Mouse (Mus musculus): Measurements from ENCODE around the gene Hsd17b11. TPM values are rescaled to one million over a fixed set of nuclear protein-coding genes. Genes with fewer than 3 reads are reported as not detected.

Gene Hsd17b11
- total and polyA plus RNA-seq, 3 experiments, result 8.7 to 16.0 TPM; not detected in 1

- no peak overlapping the region for H3K4me3 ChIP-seq (ENCODE audit: control insufficient read depth in 1 of 2, insufficient read depth in 1 of 2, low read depth in 2 of 2, low read length in 2 of 2)
- H3K9ac ChIP-seq (ENCODE audit: control insufficient read depth, low read depth, low read length, poor library complexity, severe bottlenecking), result no peak overlapping the region
- TF ChIP-seq GATA1 (IDR thresholded peaks at IDR 0.05; ENCODE audit: low read depth, low read length), result peak; percentile 10; the same call in 1 of the 2 replicates
- TF ChIP-seq MYC (IDR thresholded peaks at IDR 0.05; ENCODE audit: low read depth, low read length), result no peak
- DNase-seq (ENCODE audit: low read depth, low spot score), result no peak
- no peaks in the 10 kb centered on the region for H3K9me3 ChIP-seq (replicated peaks; ENCODE audit: insufficient read depth, low read length)
- no peaks in the 10 kb centered on the region for H3K36me3 ChIP-seq (ENCODE audit: control insufficient read depth in 1 of 2, insufficient read depth in 2 of 2, low read length in 2 of 2)
- no peak overlapping the region for H3K27ac ChIP-seq (ENCODE audit: control insufficient read depth, low read depth, low read length)
- no peaks in the 10 kb centered on the region for H3K4me1 ChIP-seq (ENCODE audit: control insufficient read depth in 1 of 2, insufficient read depth in 2 of 2, low read length in 2 of 2)
- H3K79me2 ChIP-seq (ENCODE audit: control insufficient read depth, insufficient read depth, low read length, poor library complexity), result no peaks in the 10 kb centered on the region
- no peaks in the 10 kb centered on the region for H3K27me3 ChIP-seq (ENCODE audit: control insufficient read depth in 1 of 2, insufficient read depth in 2 of 2, low read length in 2 of 2)
These were observed 49.3 kb upstream of the Hsd17b11 start for GRCm38 (mm10) chr5:104071048-104071447.

- Histone ChIP-seq H3K79me2 (ENCODE audit: control insufficient read depth, insufficient read depth, low read length, poor library complexity) (no peaks in the 10 kb centered on the region), H3K4me3 (ENCODE audit: control insufficient read depth in 1 of 2, insufficient read depth in 1 of 2, low read depth in 2 of 2, low read length in 2 of 2) (no peak overlapping the region), H3K27me3 (ENCODE audit: control insufficient read depth in 1 of 2, insufficient read depth in 2 of 2, low read length in 2 of 2) (no peaks in the 10 kb centered on the region)
These were observed 47.0 kb upstream of the Hsd17b11 start for GRCm38 (mm10) chr5:104068751-104069150.

GRCm38 (mm10) chr5:104062773-104063551 is 41.2 kb upstream of the Hsd17b11 start:
- peaks cover 15 to 20% of the 10 kb centered on the region in 2 experiments for H3K4me1 ChIP-seq (ENCODE audit: control insufficient read depth in 1 of 2, insufficient read depth in 2 of 2, low read length in 2 of 2)
- H3K4me3 ChIP-seq (ENCODE audit: control insufficient read depth in 1 of 2, insufficient read depth in 1 of 2, low read depth in 2 of 2, low read length in 2 of 2), result no peak overlapping the region
- H3K27ac ChIP-seq (ENCODE audit: control insufficient read depth, low read depth, low read length), result peak overlapping the region; percentile 92
- TF ChIP-seq ZNF384 (IDR thresholded peaks at IDR 0.05; ENCODE audit: low read depth, low read length) (no peak), KAT2A (conservative IDR thresholded peaks at IDR 0.05; ENCODE audit: low read depth, low read length) (no peak), CHD2 (IDR thresholded peaks at IDR 0.05; ENCODE audit: low read length) (no peak), MEF2A (IDR thresholded peaks at IDR 0.05; ENCODE audit: extremely low read depth, insufficient replicate concordance, low read depth, low read length, poor library complexity, severe bottlenecking) (no peak), MAFK (IDR thresholded peaks at IDR 0.05; ENCODE audit: borderline replicate concordance, low read depth, low read length) (no peak), POLR2AphosphoS2 (IDR thresholded peaks at IDR 0.05; ENCODE audit: low read length) (no peak), NELFE (IDR thresholded peaks at IDR 0.05; ENCODE audit: low read depth, low read length) (no peak), POLR2A (IDR thresholded peaks at IDR 0.05; ENCODE audit: control insufficient read depth in 1 of 2, insufficient read depth in 1 of 2, low read depth in 1 of 2, low read length in 2 of 2, poor library complexity in 1 of 2) (no peak), UBTF (IDR thresholded peaks at IDR 0.05; ENCODE audit: borderline replicate concordance, insufficient read depth, low read depth, low read length) (no peak), EP300 (IDR thresholded peaks at IDR 0.05; ENCODE audit: low read depth in 1 of 2, low read length in 2 of 2) (peak; percentile 83), USF2 (IDR thresholded peaks at IDR 0.05; ENCODE audit: borderline replicate concordance in 1 of 2, insufficient read depth in 1 of 2, low read depth in 1 of 2, low read length in 2 of 2) (no peak), HCFC1 (IDR thresholded peaks at IDR 0.05; ENCODE audit: low read depth, low read length) (no peak), ETS1 (IDR thresholded peaks at IDR 0.05; ENCODE audit: low read depth, low read length) (peak; percentile 55; the same call in 1 of the 2 replicates), MAX (IDR thresholded peaks at IDR 0.05; ENCODE audit: low read length) (no peak), GABPA (IDR thresholded peaks at IDR 0.05; ENCODE audit: low read depth, low read length) (no peak), MYB (IDR thresholded peaks at IDR 0.05; ENCODE audit: low read depth, low read length) (no peak), ZC3H11A (IDR thresholded peaks at IDR 0.05; ENCODE audit: low read depth, low read length) (no peak), JUND (IDR thresholded peaks at IDR 0.05; ENCODE audit: low read depth, low read length) (no peak), POLR2AphosphoS5 (IDR thresholded peaks at IDR 0.05; ENCODE audit: borderline replicate concordance, low read depth, low read length) (no peak)

More at GRCm38 (mm10) chr5:104068751-104069150, 47.0 kb upstream of the Hsd17b11 start:
- TF ChIP-seq TCF12 (IDR thresholded peaks at IDR 0.05; ENCODE audit: low read depth, low read length) (no peak), SMC3 (IDR thresholded peaks at IDR 0.05; ENCODE audit: low read depth, low read length) (peak; percentile 13; the same call in 1 of the 2 replicates), NRF1 (IDR thresholded peaks at IDR 0.05; ENCODE audit: insufficient read depth, low read depth, low read length, poor library complexity, severe bottlenecking) (no peak), MAZ (IDR thresholded peaks at IDR 0.05; ENCODE audit: low read depth, low read length) (no peak), RAD21 (IDR thresholded peaks at IDR 0.05; ENCODE audit: low read depth, low read length) (peak; percentile 4; the same call in 1 of the 2 replicates), POLR2AphosphoS5 (IDR thresholded peaks at IDR 0.05; ENCODE audit: borderline replicate concordance, low read depth, low read length) (no peak), CTCF (IDR thresholded peaks at IDR 0.05 in 2 of 3, conservative IDR thresholded peaks at IDR 0.05 in 1 of 3; ENCODE audit: control insufficient read depth in 1 of 3, insufficient read depth in 1 of 3, low read depth in 2 of 3, low read length in 3 of 3, poor library complexity in 1 of 3, severe bottlenecking in 1 of 3) (peak; percentile 28 to 34 (median 32); a peak in 5 of 6 replicates)
- Histone ChIP-seq H3K27ac (ENCODE audit: control insufficient read depth, low read depth, low read length) (no peak overlapping the region), H3K9me3 (replicated peaks; ENCODE audit: insufficient read depth, low read length) (no peaks in the 10 kb centered on the region), H3K36me3 (ENCODE audit: control insufficient read depth in 1 of 2, insufficient read depth in 2 of 2, low read length in 2 of 2) (0 out of 4 replicates have a peak, but pooled peaks cover 0 to 2% of the 10 kb centered on the region in 2 experiments), H3K9ac (ENCODE audit: control insufficient read depth, low read depth, low read length, poor library complexity, severe bottlenecking) (no peak overlapping the region), H3K4me1 (ENCODE audit: control insufficient read depth in 1 of 2, insufficient read depth in 2 of 2, low read length in 2 of 2) (no peaks in the 10 kb centered on the region)
- peak; percentile 28 for DNase-seq (ENCODE audit: low read depth, low spot score)

More at GRCm38 (mm10) chr5:104062773-104063551, 41.2 kb upstream of the Hsd17b11 start:
- Histone ChIP-seq H3K9ac (ENCODE audit: control insufficient read depth, low read depth, low read length, poor library complexity, severe bottlenecking) (peak overlapping the region; percentile 47), H3K36me3 (ENCODE audit: control insufficient read depth in 1 of 2, insufficient read depth in 2 of 2, low read length in 2 of 2) (peaks cover 8 to 25% of the 10 kb centered on the region in 2 experiments), H3K9me3 (replicated peaks; ENCODE audit: insufficient read depth, low read length) (no peaks in the 10 kb centered on the region), H3K79me2 (ENCODE audit: control insufficient read depth, insufficient read depth, low read length, poor library complexity) (no peaks in the 10 kb centered on the region), H3K27me3 (ENCODE audit: control insufficient read depth in 1 of 2, insufficient read depth in 2 of 2, low read length in 2 of 2) (no peaks in the 10 kb centered on the region)
- DNase-seq (ENCODE audit: low read depth, low spot score), result peak; percentile 85
